Mouse (Mus musculus) thymus, postnatal 0 days (tissue): ENCODE results near the gene Pdia6. TPM values are rescaled to one million over a fixed set of nuclear protein-coding genes. Genes with fewer than 3 reads are reported as not detected.

Experiments used
- DNase-seq: peaks from one replicate; pipeline ENCODE4 v3.0.0-alpha.2; 2015; ENCODE audit warnings: low spot score
- polyA plus RNA-seq: library from polyadenylated mRNA; unstranded; fragments of >200 nt; fragmentation: Nextera tagmentation; extraction: Ambion mirVana; gene quantifications from 2 replicates; pipeline ENCODE4 v1.2.1, GENCODE M21; 2015

The Pdia6 gene
- 181 and 236 TPM in 2 replicates for polyA plus RNA-seq

GRCm38 (mm10) chr12:17265971-17266672, at the start of gene Pdia6:
Pdia6 (plus strand) TSS chr12:17266545.
- DNase-seq, result peak; percentile 96

- DNase-seq, result no peak
Observed at GRCm38 (mm10) chr12:17218390-17218789, 48.0 kb upstream of the Pdia6 start.

- no peak for DNase-seq
Observed at GRCm38 (mm10) chr12:17219107-17219506, 47.2 kb upstream of the Pdia6 start.

- DNase-seq, result no peak
Observed at GRCm38 (mm10) chr12:17220631-17221030, 45.7 kb upstream of the Pdia6 start.

- peak; percentile 12 for DNase-seq
Observed at GRCm38 (mm10) chr12:17221891-17222428, 44.4 kb upstream of the Pdia6 start.

- DNase-seq, result no peak
Observed at GRCm38 (mm10) chr12:17223050-17223449, 43.3 kb upstream of the Pdia6 start.

GRCm38 (mm10) chr12:17225012-17225411, 41.3 kb upstream of the Pdia6 start:
- DNase-seq, result no peak

- DNase-seq, result no peak
Observed at GRCm38 (mm10) chr12:17227903-17228302, 38.4 kb upstream of the Pdia6 start.

GRCm38 (mm10) chr12:17230581-17230980, 35.8 kb upstream of the Pdia6 start:
- DNase-seq, result no peak

GRCm38 (mm10) chr12:17231513-17231912, 34.8 kb upstream of the Pdia6 start:
- no peak for DNase-seq

- DNase-seq, result no peak
Observed at GRCm38 (mm10) chr12:17235535-17236313, 30.6 kb upstream of the Pdia6 start.

GRCm38 (mm10) chr12:17238588-17239427, 27.5 kb upstream of the Pdia6 start:
- no peak for DNase-seq

- no peak for DNase-seq
Observed at GRCm38 (mm10) chr12:17239428-17239688, 27.0 kb upstream of the Pdia6 start.

GRCm38 (mm10) chr12:17241016-17241415, 25.3 kb upstream of the Pdia6 start:
- DNase-seq, result no peak

- DNase-seq, result no peak
Observed at GRCm38 (mm10) chr12:17241614-17242013, 24.7 kb upstream of the Pdia6 start.

GRCm38 (mm10) chr12:17242041-17242440, 24.3 kb upstream of the Pdia6 start:
- DNase-seq, result no peak

GRCm38 (mm10) chr12:17250962-17251361, 15.4 kb upstream of the Pdia6 start:
- DNase-seq, result no peak

GRCm38 (mm10) chr12:17253069-17253468, 13.3 kb upstream of the Pdia6 start:
- DNase-seq, result peak; percentile 69

- no peak for DNase-seq
Observed at GRCm38 (mm10) chr12:17255602-17256001, 10.7 kb upstream of the Pdia6 start.

- DNase-seq, result peak; percentile 72
Observed at GRCm38 (mm10) chr12:17256905-17257304, 9.4 kb upstream of the Pdia6 start.

- DNase-seq, result no peak
Observed at GRCm38 (mm10) chr12:17258431-17258830, 7.9 kb upstream of the Pdia6 start.

- DNase-seq, result no peak
Observed at GRCm38 (mm10) chr12:17261005-17261404, 5.3 kb upstream of the Pdia6 start.
